Mouse (Mus musculus) embryonic facial prominence, embryonic 11.5 days (tissue): ENCODE measurements at regions not wholly inside any gene's neighbourhood (a gene's known extent, or its start where the extent isn't known, plus 50 kb on each side); places are given as distances from the start of the nearest gene placed in this dataset.
"Not testable (repeated sequence)": the region's sequence is repeated elsewhere in the genome, so short reads cannot be mapped to it uniquely, and the experiment has no call there.

Experiments used
- ATAC-seq: fragments of 200-750 bp; cut with Nextera tagmentation; replicated peaks from 2 replicates; pipeline ENCODE4 v1.8.0; 2017; ENCODE audit warnings: low read depth; ENCODE audit not compliant: insufficient number of reproducible peaks, low FRiP score, low TSS enrichment
- DNase-seq: peaks from one replicate; pipeline ENCODE4 v3.0.0-alpha.2; 2015; ENCODE audit warnings: low spot score
- H3K27ac ChIP-seq: fragments of 300-500 bp; sonication (generic); replicated peaks from 2 replicates; pipeline ENCODE4 v1.5.1; 2014; ENCODE audit warnings: mild to moderate bottlenecking, low read depth, low read length, control low read depth
- H3K27me3 ChIP-seq: fragments of 300-500 bp; sonication (generic); 2 replicates; pipeline ENCODE4 v1.6.1; 2014; ENCODE audit warnings: mild to moderate bottlenecking, low read length, moderate library complexity, mixed read lengths; ENCODE audit not compliant: control insufficient read depth, insufficient read depth
- H3K36me3 ChIP-seq: fragments of 300-500 bp; sonication (generic); replicated peaks from 2 replicates; pipeline ENCODE4 v1.6.1; 2014; ENCODE audit warnings: low read depth, mild to moderate bottlenecking, low read length, moderate library complexity, mixed read lengths; ENCODE audit not compliant: control insufficient read depth, insufficient read depth
- H3K4me1 ChIP-seq: fragments of 300-500 bp; sonication (generic); 2 replicates; pipeline ENCODE4 v1.6.1; 2014; ENCODE audit warnings: low read length, mixed read lengths; ENCODE audit not compliant: control insufficient read depth, insufficient read depth
- H3K4me2 ChIP-seq: fragments of 300-500 bp; sonication (generic); 2 replicates; pipeline ENCODE4 v1.6.1; 2014; ENCODE audit warnings: low read depth, mild to moderate bottlenecking, control low read depth, low read length, moderate library complexity
- H3K4me3 ChIP-seq: fragments of 300-500 bp; sonication (generic); 2 replicates; pipeline ENCODE4 v1.5.1; 2014; ENCODE audit warnings: low read depth, low read length, control low read depth
- H3K9ac ChIP-seq: fragments of 300-500 bp; sonication (generic); replicated peaks from 2 replicates; pipeline ENCODE4 v1.6.1; 2014; ENCODE audit warnings: mild to moderate bottlenecking, control low read depth, low read length
- H3K9me3 ChIP-seq: fragments of 300-500 bp; sonication (generic); replicated peaks from 2 replicates; pipeline ENCODE4 v1.6.1; 2016; ENCODE audit warnings: mild to moderate bottlenecking, low read length, inconsistent platforms, mixed read lengths; ENCODE audit not compliant: control insufficient read depth
- WGBS: fragments of 180-500 bp; shearing (Covaris S2); extraction: QIAGEN DNeasy Blood & Tissue Kit; methylation state at CpG from one replicate; pipeline ENCODE4 v1.1.7; 2014; 5-methylcytosine and 5-hydroxymethylcytosine counted together

DNA sequence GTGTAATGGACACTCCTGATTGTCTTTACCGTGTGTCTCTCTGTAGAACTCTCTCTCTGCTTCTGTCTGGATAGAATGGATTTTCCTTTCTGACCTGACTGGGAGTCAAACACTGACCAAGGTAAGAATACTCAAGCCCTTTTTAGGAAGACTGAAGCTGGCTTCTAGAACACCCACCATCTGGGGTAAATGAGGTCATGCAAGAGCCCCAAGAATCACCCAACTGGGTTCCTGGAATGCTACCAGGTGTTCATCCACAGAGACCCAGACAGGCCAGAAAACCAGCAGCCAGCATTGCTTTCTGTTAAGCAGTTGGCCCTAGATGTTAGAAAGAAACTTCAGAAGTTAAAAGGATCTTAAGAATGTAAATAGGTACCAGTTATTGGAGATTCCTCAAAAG, 122.2 kb downstream of the Suds3 start:
- no peak for ATAC-seq
- H3K4me3 ChIP-seq: no peak overlapping the region
- no peak overlapping the region for H3K4me2 ChIP-seq
- no peaks in the 10 kb centered on the region for H3K36me3 ChIP-seq
- 100% methylated on average over 1 of the region's 1 CpGs for WGBS
- H3K27me3 ChIP-seq: no peaks in the 10 kb centered on the region
- H3K27ac ChIP-seq: no peak overlapping the region
- DNase-seq: no peak
- H3K4me1 ChIP-seq: no peaks in the 10 kb centered on the region
- no peaks in the 10 kb centered on the region for H3K9me3 ChIP-seq
- H3K9ac ChIP-seq: no peak overlapping the region

DNA sequence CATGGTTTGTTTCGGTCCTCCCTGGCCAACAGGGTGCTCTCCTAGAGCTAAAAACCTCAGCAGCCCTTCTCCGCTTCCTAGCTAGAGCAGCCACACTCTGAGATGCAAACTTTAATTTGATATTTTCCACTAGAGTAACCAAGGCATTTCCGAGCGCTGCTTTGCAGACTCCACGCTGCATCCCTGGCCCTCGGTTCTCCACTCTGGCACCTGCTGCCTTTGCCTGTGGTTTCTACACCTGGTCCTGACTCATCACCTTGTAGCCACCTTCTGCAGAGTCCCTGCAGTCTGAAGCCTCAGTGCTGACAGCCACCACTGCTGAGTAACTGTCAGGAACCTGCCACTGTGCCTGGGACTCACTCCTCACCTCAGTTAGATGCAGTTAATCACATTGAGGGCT, 124.5 kb downstream of the Suds3 start:
- no peak for ATAC-seq
- WGBS: 88% methylated on average over 6 of the region's 6 CpGs

DNA sequence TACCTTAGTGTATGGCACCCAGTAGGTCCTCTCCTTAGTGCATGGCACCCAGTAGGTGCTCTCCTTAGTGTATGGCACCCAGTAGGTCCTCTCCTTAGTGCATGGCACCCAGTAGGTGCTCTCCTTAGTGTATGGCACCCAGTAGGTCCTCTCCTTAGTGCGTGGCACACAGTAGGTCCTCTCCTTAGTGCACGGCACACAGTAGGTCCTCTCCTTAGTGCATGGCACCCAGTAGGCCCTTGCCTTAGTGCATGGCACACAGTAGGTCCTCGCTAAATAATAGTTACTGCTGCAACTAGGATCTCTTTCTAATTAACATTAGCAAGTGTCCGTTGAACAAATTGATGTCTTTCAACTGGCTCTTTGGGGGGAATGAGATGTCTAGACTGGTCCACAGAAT, 144.4 kb downstream of the Suds3 start:
- 84% methylated on average over 4 of the region's 4 CpGs for WGBS
- not testable (repeated sequence) for ATAC-seq

More for the DNA sequence above, 124.5 kb downstream of the Suds3 start:
- H3K27me3 ChIP-seq: no peaks in the 10 kb centered on the region
- H3K4me3 ChIP-seq: no peak overlapping the region
- H3K36me3 ChIP-seq: no peaks in the 10 kb centered on the region
- H3K27ac ChIP-seq: no peak overlapping the region
- H3K9ac ChIP-seq: no peak overlapping the region
- H3K9me3 ChIP-seq: no peaks in the 10 kb centered on the region
- no peak for DNase-seq
- H3K4me2 ChIP-seq: no peak overlapping the region
- H3K4me1 ChIP-seq: no peaks in the 10 kb centered on the region

DNA sequence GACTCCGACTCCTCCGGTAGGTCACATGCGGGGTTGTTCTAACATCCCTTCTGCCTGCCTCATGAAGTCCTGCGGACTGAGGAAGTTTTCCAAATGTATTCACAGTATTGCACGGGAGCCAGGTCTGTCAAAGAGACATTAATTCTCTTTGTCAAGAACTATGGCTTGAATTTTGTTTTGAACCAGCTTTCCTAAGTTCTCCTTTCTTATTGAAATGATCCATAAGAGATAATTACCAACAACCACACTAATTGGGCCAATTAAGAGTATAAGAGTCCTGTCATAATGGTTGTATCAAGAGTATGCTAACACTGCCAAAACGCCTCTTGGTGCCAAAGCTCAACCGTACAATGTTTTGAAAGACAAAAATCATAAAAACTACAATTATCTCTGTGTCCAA, 151.7 kb downstream of the Suds3 start:
- H3K27ac ChIP-seq: no peak overlapping the region
- H3K27me3 ChIP-seq: no peaks in the 10 kb centered on the region
- DNase-seq: no peak
- H3K36me3 ChIP-seq: no peaks in the 10 kb centered on the region
- no peak overlapping the region for H3K9ac ChIP-seq
- no peak overlapping the region for H3K4me2 ChIP-seq
- H3K4me3 ChIP-seq: no peak overlapping the region
- H3K9me3 ChIP-seq: no peaks in the 10 kb centered on the region
- 89% methylated on average over 7 of the region's 7 CpGs for WGBS
- ATAC-seq: no peak
- H3K4me1 ChIP-seq: no peaks in the 10 kb centered on the region

More for the DNA sequence above, 144.4 kb downstream of the Suds3 start:
- H3K9me3 ChIP-seq, H3K4me2 ChIP-seq, H3K9ac ChIP-seq, DNase-seq, H3K4me3 ChIP-seq, H3K27me3 ChIP-seq, H3K36me3 ChIP-seq, H3K27ac ChIP-seq, H3K4me1 ChIP-seq: not testable (repeated sequence)

DNA sequence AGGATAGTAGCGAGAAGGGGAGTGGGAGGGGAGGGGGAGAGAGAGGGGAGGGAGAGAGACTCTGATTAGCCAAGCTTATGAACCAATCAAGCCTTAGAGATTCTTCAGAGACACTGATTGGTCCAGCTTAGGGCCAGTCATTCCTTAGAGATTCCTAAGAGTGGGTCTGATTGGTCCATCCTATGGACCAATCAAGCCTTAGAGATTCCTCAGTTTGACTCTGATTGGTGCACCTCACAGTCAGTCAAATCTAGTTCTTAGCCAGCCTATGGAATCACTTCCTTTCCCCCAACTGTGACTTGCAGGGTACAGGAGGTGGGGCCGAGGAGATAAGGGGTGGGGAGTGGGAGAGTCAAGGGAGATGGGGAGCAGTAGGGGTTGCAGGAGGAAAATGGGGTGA, 152.8 kb downstream of the Suds3 start:
- no peak for DNase-seq
- Histone ChIP-seq H3K27me3 (no peaks in the 10 kb centered on the region), H3K4me1 (no peaks in the 10 kb centered on the region), H3K9ac (no peak overlapping the region), H3K4me2 (no peak overlapping the region), H3K4me3 (no peak overlapping the region), H3K9me3 (no peaks in the 10 kb centered on the region), H3K36me3 (no peaks in the 10 kb centered on the region), H3K27ac (no peak overlapping the region)
- ATAC-seq: no peak
- 63% methylated on average over 2 of the region's 2 CpGs for WGBS

DNA sequence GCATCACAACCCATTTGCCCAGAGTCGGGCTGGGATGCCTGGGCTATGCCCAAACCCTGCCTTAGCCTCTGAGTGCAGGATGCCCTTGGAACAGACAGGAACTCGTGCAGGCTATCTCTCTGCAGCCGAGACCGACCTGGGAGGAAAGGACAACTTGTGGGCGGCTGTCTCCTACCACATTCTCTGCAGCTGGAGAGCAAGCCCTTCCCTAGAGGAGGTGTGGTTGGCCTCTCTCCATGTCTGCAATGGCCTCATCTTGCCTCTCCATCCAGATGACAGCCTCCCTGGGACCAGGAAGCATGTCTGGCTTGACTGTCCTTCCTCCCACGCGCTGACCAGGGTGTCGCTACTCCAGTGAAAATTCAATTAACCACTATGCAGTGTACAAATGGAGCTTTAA, 155.9 kb downstream of the Suds3 start:
- Histone ChIP-seq H3K4me3 (no peak overlapping the region), H3K4me1 (no peaks in the 10 kb centered on the region), H3K9me3 (no peaks in the 10 kb centered on the region), H3K27me3 (no peaks in the 10 kb centered on the region), H3K27ac (no peak overlapping the region), H3K36me3 (no peaks in the 10 kb centered on the region), H3K4me2 (no peak overlapping the region), H3K9ac (no peak overlapping the region)
- ATAC-seq (no peak), DNase-seq (no peak)
- 83% methylated on average over 8 of the region's 8 CpGs for WGBS

DNA sequence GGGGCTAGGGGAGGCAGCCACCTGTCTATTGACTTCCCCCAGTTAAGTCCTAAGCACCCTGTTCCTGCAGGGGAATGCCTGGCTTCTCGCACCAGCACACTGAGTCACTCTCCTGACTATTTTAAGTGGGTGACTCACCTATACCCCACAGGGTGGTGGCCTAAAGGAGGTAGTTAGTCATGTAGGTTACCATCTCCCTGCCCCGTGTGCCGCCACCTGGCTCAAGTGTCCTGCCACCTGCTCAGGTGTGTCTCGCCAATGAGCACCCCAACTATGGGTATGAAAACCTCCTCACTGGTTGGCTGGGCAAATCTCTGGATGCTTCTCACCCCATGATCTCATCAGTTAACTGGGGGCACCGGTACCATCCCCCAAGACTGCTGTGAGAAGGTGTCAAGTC, 157.8 kb downstream of the Suds3 start:
- Histone ChIP-seq H3K9me3 (no peaks in the 10 kb centered on the region), H3K4me1 (no peaks in the 10 kb centered on the region), H3K4me3 (no peak overlapping the region), H3K36me3 (no peaks in the 10 kb centered on the region), H3K27me3 (no peaks in the 10 kb centered on the region), H3K27ac (no peak overlapping the region), H3K4me2 (no peak overlapping the region), H3K9ac (no peak overlapping the region)
- ATAC-seq (no peak), DNase-seq (no peak)
- WGBS: 88% methylated on average over 5 of the region's 5 CpGs

DNA sequence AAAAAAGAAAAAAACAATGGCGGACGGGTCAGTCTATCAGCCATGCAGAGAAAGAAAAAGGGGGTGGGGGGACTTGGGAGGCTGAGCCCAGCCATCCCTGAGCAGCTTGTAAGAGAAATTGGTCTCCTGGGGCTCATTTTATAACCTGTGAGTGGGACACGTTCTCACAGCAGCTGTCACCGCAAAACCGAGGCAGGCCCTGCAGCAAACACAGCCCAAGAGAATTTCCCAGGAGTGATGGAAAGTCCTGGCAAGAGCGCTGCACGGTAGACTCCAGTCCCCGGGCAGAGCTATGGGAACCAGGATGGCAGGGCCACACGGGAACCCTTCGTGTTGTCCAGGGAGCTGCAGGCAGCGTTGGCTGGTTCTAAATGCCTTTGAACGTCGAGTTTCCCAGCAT, 159.3 kb downstream of the Suds3 start:
- Histone ChIP-seq H3K27me3 (no peaks in the 10 kb centered on the region), H3K4me3 (no peak overlapping the region), H3K27ac (no peak overlapping the region), H3K9ac (no peak overlapping the region), H3K36me3 (no peaks in the 10 kb centered on the region), H3K9me3 (no peaks in the 10 kb centered on the region), H3K4me2 (no peak overlapping the region), H3K4me1 (no peaks in the 10 kb centered on the region)
- WGBS: 80% methylated on average over 13 of the region's 13 CpGs
- ATAC-seq: no peak
- DNase-seq: no peak
